In the genomic region with DNA sequence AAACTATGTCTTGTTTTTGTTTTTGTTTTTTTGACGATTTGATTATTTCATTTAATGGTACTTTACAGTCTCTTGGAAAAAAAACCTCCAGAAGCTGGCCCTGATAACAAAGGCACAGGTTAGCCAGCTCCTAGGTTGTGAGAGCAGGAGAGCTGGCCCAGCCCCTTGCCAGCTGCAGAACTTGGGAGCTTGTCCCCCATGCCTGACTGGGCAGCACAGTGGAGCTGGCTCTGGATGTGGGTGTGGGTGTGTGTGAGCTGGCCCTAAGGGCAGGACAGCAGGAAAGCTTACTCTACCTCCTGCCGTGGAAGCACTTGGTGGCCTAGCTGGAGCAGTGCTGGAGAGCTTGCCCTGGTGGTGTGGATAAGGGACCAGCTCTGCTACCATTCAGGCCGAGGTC, we compare ENCODE assay signal across 17 mouse cellular contexts.
"Had no signal": no experiment of that assay in that cellular context is flagged by ENCODE, and none has a peak within 500 bp of the region (broad histone marks: within the 10 kb centered on the region; RNA-seq: fewer than 3 reads in every experiment).

No protein-coding gene starts in this region.

- H3K4me1 ChIP-seq: midbrain, embryonic 12.5 days; neural tube, embryonic 13.5 days; neural tube, embryonic 15.5 days had no signal

- H3K27ac ChIP-seq: midbrain, embryonic 12.5 days; neural tube, embryonic 13.5 days; neural tube, embryonic 15.5 days had no signal

- DNase-seq: lung, adult 18-20 months; lung, embryonic 14.5 days; lung, postnatal 10 days; lung, postnatal 4 days; midbrain, embryonic 14.5 days; retina, postnatal 1 day; right cerebral cortex, adult 18-20 months; right cerebral cortex, postnatal 25 days; right cerebral cortex, postnatal 4 days; spleen, adult 18-20 months; thymus, adult 18-20 months; thymus, postnatal 14 days; thymus, postnatal 36 days had no signal

- H3K4me2 ChIP-seq: lung, embryonic 14.5 days; midbrain, embryonic 12.5 days; neural tube, embryonic 13.5 days; neural tube, embryonic 15.5 days had no signal

- H3K9ac ChIP-seq: lung, embryonic 14.5 days; midbrain, embryonic 12.5 days; neural tube, embryonic 13.5 days; neural tube, embryonic 15.5 days had no signal

- H3K9me3 ChIP-seq: midbrain, embryonic 12.5 days; neural tube, embryonic 13.5 days; neural tube, embryonic 15.5 days had no signal

- H3K27me3 ChIP-seq: midbrain, embryonic 12.5 days; neural tube, embryonic 13.5 days; neural tube, embryonic 15.5 days had no signal

- H3K4me3 ChIP-seq: midbrain, embryonic 12.5 days; myocyte; neural tube, embryonic 13.5 days; neural tube, embryonic 15.5 days had no signal
